Mouse (Mus musculus) ES-Bruce4 (cell line): ENCODE results near the gene 2310022A10Rik.
"Not testable (repeated sequence)": the region's sequence is repeated elsewhere in the genome, so short reads cannot be mapped to it uniquely, and the experiment has no call there.

Experiments
- CTCF ChIP-seq: IDR thresholded peaks from one replicate; pipeline ENCODE4 v1.8.1; 2011; ENCODE audit warnings: low read depth, low read length
- EP300 ChIP-seq: IDR thresholded peaks from 2 replicates; pipeline ENCODE4 v1.6.1; 2011; ENCODE audit warnings: low read depth, low read length; ENCODE audit not compliant: insufficient read depth
- POLR2A ChIP-seq: IDR thresholded peaks from one replicate; pipeline ENCODE4 v1.8.1; 2011; ENCODE audit warnings: low read length; ENCODE audit not compliant: insufficient read depth

- TF ChIP-seq CTCF, EP300, POLR2A: not testable (repeated sequence)
Measured at GRCm38 (mm10) chr7:27628816-27629215, 75.8 kb downstream of the 2310022A10Rik start.
